Mouse (Mus musculus) C2C12 (cell line): ENCODE results near the gene Zbtb41.

ENCODE experiments used
- CEBPB ChIP-seq: IDR thresholded peaks from one replicate; pipeline ENCODE4 v1.6.1; 2011; ENCODE audit warnings: low read depth, mild to moderate bottlenecking, control low read depth, moderate library complexity
- CTCF ChIP-seq: IDR thresholded peaks from one replicate; pipeline ENCODE4 v1.5.1; 2011; ENCODE audit not compliant: control insufficient read depth, insufficient read depth, insufficient read length
- FOSL1 ChIP-seq: IDR thresholded peaks from one replicate; pipeline ENCODE4 v1.8.0; 2011; ENCODE audit warnings: mild to moderate bottlenecking, low read length; ENCODE audit not compliant: poor library complexity, insufficient read depth, severe bottlenecking
- MAX ChIP-seq: IDR thresholded peaks from one replicate; pipeline ENCODE4 v1.6.1; 2011; ENCODE audit warnings: mild to moderate bottlenecking, control low read depth
- MYOD1 ChIP-seq: IDR thresholded peaks from one replicate; pipeline ENCODE4 v1.6.1; 2011; ENCODE audit warnings: low read depth; ENCODE audit not compliant: control insufficient read depth, insufficient read length
- MYOG ChIP-seq: IDR thresholded peaks from one replicate; pipeline ENCODE4 v1.6.1; 2011; ENCODE audit not compliant: control insufficient read depth, insufficient read length; ENCODE audit errors: extremely low read depth
- USF1 ChIP-seq: IDR thresholded peaks from one replicate; pipeline ENCODE4 v1.6.1; 2011; ENCODE audit warnings: low read depth, mild to moderate bottlenecking, control low read depth, moderate library complexity

DNA sequence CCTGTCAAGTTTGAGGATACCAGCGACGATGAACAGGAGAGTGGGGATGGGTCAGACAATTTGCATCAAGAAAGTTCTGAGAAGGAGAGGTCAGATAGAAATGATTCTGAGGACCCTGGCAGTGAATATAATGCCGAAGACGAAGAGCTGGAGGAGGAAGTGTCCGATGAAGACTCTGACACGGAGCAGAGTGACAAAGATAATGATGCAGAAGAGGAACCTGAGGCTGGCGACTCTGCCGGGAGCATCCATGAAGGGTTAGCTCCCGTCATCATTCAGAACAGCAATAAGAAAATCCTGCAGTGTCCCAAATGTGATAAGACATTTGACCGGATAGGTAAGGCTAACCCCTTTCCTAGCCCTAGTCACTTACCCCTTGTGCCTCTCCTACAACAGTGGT is 1.8 kb downstream of the Zbtb41 start:
- TF ChIP-seq CTCF (no peak), MYOG (no peak), FOSL1 (no peak), USF1 (no peak), MAX (no peak), CEBPB (no peak), MYOD1 (no peak)
